Mouse (Mus musculus): ENCODE results near the gene Zcchc10. TPM values are rescaled to one million over a fixed set of nuclear protein-coding genes. Genes with fewer than 3 reads are reported as not detected.
"Not testable (repeated sequence)": the region's sequence is repeated elsewhere in the genome, so short reads cannot be mapped to it uniquely, and the experiment has no call there.

Gene Zcchc10
- polyA plus RNA-seq, 1 experiment from 2014 or later, result 18.6 TPM

DNA sequence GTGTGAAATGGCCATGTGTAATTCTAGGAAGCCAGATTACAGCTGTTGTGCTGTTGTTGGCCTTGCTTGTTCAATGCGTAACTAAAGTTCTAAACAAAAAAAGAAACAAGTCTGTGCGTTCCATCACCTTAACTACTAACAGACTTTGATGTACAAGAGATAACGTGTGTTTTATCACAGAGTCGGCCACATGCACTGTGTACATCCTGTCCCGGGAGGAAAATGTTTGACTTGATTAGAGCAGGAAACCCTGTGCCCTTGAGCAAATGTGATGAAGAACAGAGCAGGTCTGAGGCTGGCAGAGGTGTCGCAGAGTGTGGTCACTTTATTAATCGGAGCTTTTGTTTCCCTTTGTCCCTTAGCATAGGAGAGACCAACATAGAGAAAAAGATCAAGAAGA, 5.8 kb downstream of the Zcchc10 start:
- H3K9ac ChIP-seq (ENCODE audit: low read depth, low read length), result no peak overlapping the region
- no peaks in the 10 kb centered on the region for H3K9me3 ChIP-seq (ENCODE audit: control insufficient read depth, low read length)
- H3K27me3 ChIP-seq (replicated peaks; ENCODE audit: control insufficient read depth, insufficient read depth, low read length), result no peaks in the 10 kb centered on the region
- ATAC-seq (ENCODE audit: low read depth) (no peak), DNase-seq (ENCODE audit: low spot score) (no peak)
- WGBS, result 88% methylated on average over 7 of the region's 7 CpGs
- no peak overlapping the region for H3K27ac ChIP-seq (replicated peaks; ENCODE audit: low read depth, low read length)
- H3K36me3 ChIP-seq (ENCODE audit: control insufficient read depth, insufficient read depth, low read length), result peaks cover 64% of the 10 kb centered on the region
- H3K4me3 ChIP-seq (ENCODE audit: low read depth, low read length), result no peak overlapping the region
- peaks cover 3% of the 10 kb centered on the region; the same call in 1 of the 2 replicates for H3K4me1 ChIP-seq (ENCODE audit: control insufficient read depth, insufficient read depth, low read length)
- no peak overlapping the region for H3K4me2 ChIP-seq (ENCODE audit: low read depth, low read length)

DNA sequence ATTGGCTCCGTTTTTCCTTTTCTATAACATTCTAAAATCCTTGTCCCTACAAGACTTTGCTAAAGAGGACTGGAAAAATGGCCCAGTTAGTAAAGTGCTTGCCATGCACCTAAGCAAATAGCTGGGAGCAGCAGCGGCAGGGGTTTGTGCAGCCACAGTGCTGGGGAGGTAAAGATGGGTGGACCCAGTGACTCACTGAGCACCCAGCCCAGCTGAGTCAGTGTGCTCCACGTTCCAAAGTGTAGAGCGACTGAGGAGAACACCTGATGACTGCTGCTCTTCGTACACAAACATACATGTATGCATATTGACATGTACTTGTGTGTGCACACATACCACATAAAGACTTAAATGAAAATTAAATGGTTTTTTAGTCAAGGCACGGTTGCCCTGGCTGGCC, 6.6 kb downstream of the Zcchc10 start:
- 97% methylated on average over 6 of the region's 6 CpGs for WGBS
- Histone ChIP-seq H3K9ac (ENCODE audit: low read depth, low read length) (no peak overlapping the region), H3K27ac (replicated peaks; ENCODE audit: low read depth, low read length) (no peak overlapping the region), H3K4me1 (ENCODE audit: control insufficient read depth, insufficient read depth, low read length) (no peaks in the 10 kb centered on the region), H3K27me3 (replicated peaks; ENCODE audit: control insufficient read depth, insufficient read depth, low read length) (no peaks in the 10 kb centered on the region), H3K4me3 (ENCODE audit: low read depth, low read length) (no peak overlapping the region), H3K36me3 (ENCODE audit: control insufficient read depth, insufficient read depth, low read length) (peaks cover 64% of the 10 kb centered on the region), H3K4me2 (ENCODE audit: low read depth, low read length) (no peak overlapping the region), H3K9me3 (ENCODE audit: control insufficient read depth, low read length) (no peaks in the 10 kb centered on the region)
- no peak for DNase-seq (ENCODE audit: low spot score)
- no peak for ATAC-seq (ENCODE audit: low read depth)

DNA sequence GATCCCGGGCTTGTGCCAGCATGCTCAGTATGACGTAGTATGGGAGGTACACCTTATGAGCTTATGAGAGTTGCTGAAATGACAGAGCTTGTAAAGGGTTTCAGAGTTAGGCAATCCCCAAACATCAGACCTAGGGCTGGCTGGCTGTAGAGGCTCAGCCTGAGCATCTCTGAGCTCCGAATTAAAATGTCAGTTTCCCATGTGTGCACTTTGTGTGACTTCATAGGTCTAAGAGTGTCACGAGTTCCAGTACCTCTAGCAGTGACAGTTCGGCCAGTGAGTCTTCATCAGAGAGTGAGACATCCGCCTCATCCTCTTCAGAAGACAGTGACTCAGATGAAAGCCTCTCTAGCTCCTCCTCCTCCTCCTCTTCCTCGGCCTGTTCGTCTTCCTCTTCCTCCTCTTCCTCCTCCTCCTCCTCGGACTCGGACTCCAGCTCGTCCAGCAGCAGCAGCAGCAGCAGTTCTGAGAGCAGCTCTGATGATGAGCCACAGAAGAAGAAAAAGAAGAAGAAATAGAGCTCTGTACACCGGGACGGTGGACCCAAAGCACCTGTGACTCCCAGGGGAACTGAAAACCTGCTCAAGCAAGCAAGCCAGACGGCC, 7.7 kb downstream of the Zcchc10 start:
- Histone ChIP-seq H3K36me3 (ENCODE audit: control insufficient read depth, insufficient read depth, low read length) (peaks cover 61% of the 10 kb centered on the region), H3K4me1 (ENCODE audit: control insufficient read depth, insufficient read depth, low read length) (no peaks in the 10 kb centered on the region), H3K4me2 (ENCODE audit: low read depth, low read length) (no peak overlapping the region), H3K27ac (replicated peaks; ENCODE audit: low read depth, low read length) (no peak overlapping the region), H3K4me3 (ENCODE audit: low read depth, low read length) (no peak overlapping the region), H3K9me3 (ENCODE audit: control insufficient read depth, low read length) (no peaks in the 10 kb centered on the region), H3K9ac (ENCODE audit: low read depth, low read length) (no peak overlapping the region), H3K27me3 (replicated peaks; ENCODE audit: control insufficient read depth, insufficient read depth, low read length) (no peaks in the 10 kb centered on the region)
- 82% methylated on average over 14 of the region's 14 CpGs for WGBS
- DNase-seq (ENCODE audit: low spot score) (no peak), ATAC-seq (ENCODE audit: low read depth) (no peak)

DNA sequence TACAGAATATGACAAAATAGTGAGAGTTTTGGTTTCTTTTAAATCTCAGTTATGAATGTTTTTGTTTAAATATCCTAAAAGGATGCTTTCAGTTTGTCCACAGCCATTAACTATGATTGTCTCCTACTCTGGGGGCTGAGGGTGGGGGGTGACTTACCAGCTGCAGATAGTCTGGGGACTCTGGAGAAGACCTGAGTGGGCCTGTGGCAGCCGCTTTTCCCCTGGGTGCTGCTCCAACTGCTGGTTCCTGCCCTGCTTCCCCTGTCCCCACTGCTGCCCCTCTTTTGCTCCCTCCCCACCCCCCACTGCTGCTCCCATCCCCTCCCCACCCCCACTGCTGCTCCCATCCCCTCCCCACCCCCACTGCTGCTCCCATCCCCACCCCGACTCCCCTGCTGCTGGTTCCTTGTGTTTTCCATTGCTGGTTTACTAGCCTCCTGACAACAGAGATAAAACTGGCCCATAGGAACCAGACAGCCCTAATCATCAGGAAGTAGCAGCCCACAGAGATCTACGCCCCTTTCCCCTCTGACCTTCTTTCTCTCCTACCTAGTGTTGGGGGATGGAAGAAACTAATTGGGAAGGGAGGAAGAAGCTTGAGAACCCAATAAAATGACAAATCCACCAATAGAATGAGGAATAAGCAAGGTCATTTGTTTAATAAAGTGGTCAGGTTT, 11.2 kb downstream of the Zcchc10 start:
- ATAC-seq (ENCODE audit: low read depth) (no peak), DNase-seq (ENCODE audit: low spot score) (no peak)
- Histone ChIP-seq H3K4me3 (ENCODE audit: low read depth, low read length) (no peak overlapping the region), H3K36me3 (ENCODE audit: control insufficient read depth, insufficient read depth, low read length) (peaks cover 29% of the 10 kb centered on the region), H3K4me2 (ENCODE audit: low read depth, low read length) (no peak overlapping the region), H3K9me3 (ENCODE audit: control insufficient read depth, low read length) (no peaks in the 10 kb centered on the region), H3K27me3 (replicated peaks; ENCODE audit: control insufficient read depth, insufficient read depth, low read length) (no peaks in the 10 kb centered on the region), H3K27ac (replicated peaks; ENCODE audit: low read depth, low read length) (no peak overlapping the region), H3K4me1 (ENCODE audit: control insufficient read depth, insufficient read depth, low read length) (no peaks in the 10 kb centered on the region), H3K9ac (ENCODE audit: low read depth, low read length) (no peak overlapping the region)
- 34% methylated on average over 3 of the region's 3 CpGs for WGBS

DNA sequence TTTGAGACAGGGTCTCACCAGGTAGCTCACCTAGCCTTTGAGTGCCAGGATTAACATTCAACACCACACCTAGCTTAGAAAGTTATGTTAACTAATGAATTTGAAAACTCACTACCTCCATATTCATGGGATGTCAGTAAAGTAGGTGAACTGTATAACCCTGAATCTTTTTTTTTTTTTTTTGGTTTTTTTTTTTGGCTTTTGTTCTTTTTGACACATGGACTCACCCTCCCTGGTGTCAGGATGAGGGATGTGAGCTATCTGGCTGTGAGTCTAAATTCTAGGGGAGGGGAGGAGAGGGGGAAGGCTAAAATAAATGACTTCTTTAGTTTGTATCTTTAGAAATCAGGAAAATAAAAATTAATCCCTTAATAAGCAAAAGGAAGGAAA, 11.7 kb downstream of the Zcchc10 start:
- no peaks in the 10 kb centered on the region for H3K27me3 ChIP-seq (replicated peaks; ENCODE audit: control insufficient read depth, insufficient read depth, low read length)
- no peak overlapping the region for H3K9ac ChIP-seq (ENCODE audit: low read depth, low read length)
- no peak for DNase-seq (ENCODE audit: low spot score)
- peaks cover 23% of the 10 kb centered on the region for H3K36me3 ChIP-seq (ENCODE audit: control insufficient read depth, insufficient read depth, low read length)
- H3K27ac ChIP-seq (replicated peaks; ENCODE audit: low read depth, low read length), result no peak overlapping the region
- no peak overlapping the region for H3K4me2 ChIP-seq (ENCODE audit: low read depth, low read length)
- ATAC-seq (ENCODE audit: low read depth), result no peak
- H3K4me3 ChIP-seq (ENCODE audit: low read depth, low read length), result no peak overlapping the region
- no peaks in the 10 kb centered on the region for H3K9me3 ChIP-seq (ENCODE audit: control insufficient read depth, low read length)
- no peaks in the 10 kb centered on the region for H3K4me1 ChIP-seq (ENCODE audit: control insufficient read depth, insufficient read depth, low read length)

DNA sequence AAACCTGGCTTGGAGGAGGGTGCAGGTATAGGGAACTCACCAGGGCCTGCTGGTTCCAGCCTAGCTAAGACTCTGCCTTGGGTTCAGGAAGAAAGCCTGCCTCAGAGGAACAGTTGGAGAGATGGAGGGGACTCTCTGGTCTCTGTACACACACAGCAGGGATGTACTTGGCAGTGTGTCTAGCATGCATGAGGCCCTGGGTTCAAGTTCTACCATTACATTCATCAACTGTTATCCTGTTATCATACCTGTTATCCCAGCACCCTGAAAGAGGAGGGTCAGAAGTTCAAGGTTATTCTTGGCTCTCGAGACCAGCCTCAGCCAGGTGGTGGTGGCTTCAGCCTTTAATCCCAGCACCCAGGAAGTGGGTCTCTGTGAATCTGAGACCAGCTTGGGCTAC, 12.4 kb downstream of the Zcchc10 start:
- no peaks in the 10 kb centered on the region for H3K9me3 ChIP-seq (ENCODE audit: control insufficient read depth, low read length)
- H3K9ac ChIP-seq (ENCODE audit: low read depth, low read length), result no peak overlapping the region
- H3K4me1 ChIP-seq (ENCODE audit: control insufficient read depth, insufficient read depth, low read length), result no peaks in the 10 kb centered on the region
- no peak overlapping the region for H3K4me3 ChIP-seq (ENCODE audit: low read depth, low read length)
- ATAC-seq (ENCODE audit: low read depth), result no peak
- DNase-seq (ENCODE audit: low spot score), result no peak
- no peaks in the 10 kb centered on the region for H3K27me3 ChIP-seq (replicated peaks; ENCODE audit: control insufficient read depth, insufficient read depth, low read length)
- peaks cover 16% of the 10 kb centered on the region for H3K36me3 ChIP-seq (ENCODE audit: control insufficient read depth, insufficient read depth, low read length)
- H3K27ac ChIP-seq (replicated peaks; ENCODE audit: low read depth, low read length), result no peak overlapping the region
- WGBS, result 63% methylated on average over 1 of the region's 1 CpGs
- no peak overlapping the region for H3K4me2 ChIP-seq (ENCODE audit: low read depth, low read length)

DNA sequence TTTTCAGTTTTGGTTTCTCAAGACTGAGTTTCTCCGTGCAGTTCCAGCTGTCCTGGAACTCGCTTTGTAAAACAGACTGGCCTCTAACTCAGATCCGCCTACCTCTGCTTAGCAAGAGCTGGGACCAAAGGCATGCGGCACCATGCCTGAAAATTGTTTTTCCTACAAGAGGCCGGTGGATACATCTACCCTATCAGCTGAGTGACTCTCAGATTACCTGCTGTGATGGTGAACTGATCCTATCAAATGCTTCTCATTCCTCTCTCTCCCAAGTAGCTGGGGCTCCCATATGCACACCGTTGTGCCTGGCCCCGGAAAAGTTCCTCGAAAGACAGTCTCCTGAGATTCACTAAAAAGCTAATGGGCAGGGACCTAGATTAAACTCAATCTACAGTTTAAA, 13.2 kb downstream of the Zcchc10 start:
- H3K27ac ChIP-seq (replicated peaks; ENCODE audit: low read depth, low read length), result no peak overlapping the region
- 59% methylated on average over 8 of the region's 8 CpGs for WGBS
- H3K27me3 ChIP-seq (replicated peaks; ENCODE audit: control insufficient read depth, insufficient read depth, low read length), result no peaks in the 10 kb centered on the region
- H3K9me3 ChIP-seq (ENCODE audit: control insufficient read depth, low read length), result no peaks in the 10 kb centered on the region
- H3K4me3 ChIP-seq (ENCODE audit: low read depth, low read length), result no peak overlapping the region
- peaks cover 8% of the 10 kb centered on the region for H3K36me3 ChIP-seq (ENCODE audit: control insufficient read depth, insufficient read depth, low read length)
- H3K4me2 ChIP-seq (ENCODE audit: low read depth, low read length), result no peak overlapping the region
- H3K9ac ChIP-seq (ENCODE audit: low read depth, low read length), result no peak overlapping the region
- ATAC-seq (ENCODE audit: low read depth) (no peak), DNase-seq (ENCODE audit: low spot score) (no peak)
- no peaks in the 10 kb centered on the region for H3K4me1 ChIP-seq (ENCODE audit: control insufficient read depth, insufficient read depth, low read length)

DNA sequence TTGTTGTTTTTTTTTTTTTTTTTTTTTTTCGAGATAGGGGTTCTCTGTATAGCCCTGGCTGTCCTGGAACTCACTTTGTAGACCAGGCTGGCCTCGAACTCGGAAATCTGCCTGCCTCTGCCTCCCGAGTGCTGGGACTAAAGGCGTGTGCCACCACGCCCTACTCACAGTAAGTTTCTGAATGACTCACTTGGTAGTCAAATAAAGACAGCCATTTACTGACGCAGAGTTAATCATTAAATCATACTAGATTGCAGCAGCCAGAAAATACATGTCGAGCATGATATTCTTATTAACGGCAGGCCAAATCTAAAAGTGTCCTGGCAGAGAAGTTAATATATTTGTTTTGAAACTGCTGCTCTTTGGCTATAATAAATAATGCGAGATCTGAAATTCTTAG, 16.5 kb downstream of the Zcchc10 start:
- H3K9me3 ChIP-seq (ENCODE audit: control insufficient read depth, low read length); H3K27ac ChIP-seq (replicated peaks; ENCODE audit: low read depth, low read length); H3K4me3 ChIP-seq (ENCODE audit: low read depth, low read length); H3K4me2 ChIP-seq (ENCODE audit: low read depth, low read length); ATAC-seq (ENCODE audit: low read depth); H3K9ac ChIP-seq (ENCODE audit: low read depth, low read length); H3K36me3 ChIP-seq (ENCODE audit: control insufficient read depth, insufficient read depth, low read length); H3K4me1 ChIP-seq (ENCODE audit: control insufficient read depth, insufficient read depth, low read length); H3K27me3 ChIP-seq (replicated peaks; ENCODE audit: control insufficient read depth, insufficient read depth, low read length); DNase-seq (ENCODE audit: low spot score): not testable (repeated sequence)
- 85% methylated on average over 10 of the region's 10 CpGs for WGBS

DNA sequence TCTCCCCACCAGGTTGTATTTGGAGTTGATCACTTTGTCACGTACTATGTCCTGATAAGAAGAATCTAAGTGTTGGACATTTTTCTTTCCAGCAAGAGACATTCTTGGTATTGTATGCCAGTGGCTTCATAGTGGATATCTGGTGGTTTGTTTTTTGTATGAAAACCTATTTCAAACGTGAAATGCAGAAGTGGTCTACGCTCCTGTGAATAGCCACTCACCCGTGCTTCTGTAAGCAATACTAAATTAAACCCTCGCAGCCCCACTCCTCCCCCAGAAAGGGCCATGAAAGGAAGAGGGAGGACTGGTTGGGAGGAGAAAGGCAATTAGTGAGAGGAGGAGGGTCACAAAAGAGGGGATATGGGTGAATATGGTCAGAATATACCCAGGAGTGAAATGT, 18.2 kb downstream of the Zcchc10 start:
- Histone ChIP-seq H3K4me3 (ENCODE audit: low read depth, low read length) (no peak overlapping the region), H3K4me2 (ENCODE audit: low read depth, low read length) (no peak overlapping the region), H3K9ac (ENCODE audit: low read depth, low read length) (no peak overlapping the region), H3K27ac (replicated peaks; ENCODE audit: low read depth, low read length) (no peak overlapping the region), H3K36me3 (ENCODE audit: control insufficient read depth, insufficient read depth, low read length) (no peaks in the 10 kb centered on the region), H3K27me3 (replicated peaks; ENCODE audit: control insufficient read depth, insufficient read depth, low read length) (no peaks in the 10 kb centered on the region), H3K4me1 (ENCODE audit: control insufficient read depth, insufficient read depth, low read length) (no peaks in the 10 kb centered on the region), H3K9me3 (ENCODE audit: control insufficient read depth, low read length) (no peaks in the 10 kb centered on the region)
- DNase-seq (ENCODE audit: low spot score), result no peak
- 63% methylated on average over 5 of the region's 5 CpGs for WGBS
- no peak for ATAC-seq (ENCODE audit: low read depth)
